Mouse (Mus musculus): ENCODE data around the gene Sgsm1. TPM values are rescaled to one million over a fixed set of nuclear protein-coding genes. Genes with fewer than 3 reads are reported as not detected.
A peak's percentile ranks its signal among the peaks of the same experiment; 100 is the strongest.

Gene Sgsm1
- total and polyA plus RNA-seq, 2 experiments from 2014 or later: 27.3 to 52.9 TPM

- 0 out of 2 replicates have a peak, but pooled peaks cover 10% of the 10 kb centered on the region for H3K36me3 ChIP-seq (ENCODE audit: insufficient read depth, low read length)
- ATAC-seq (ENCODE audit: low FRiP score): no peak
- no peaks in the 10 kb centered on the region for H3K9me3 ChIP-seq (ENCODE audit: low read length)
- no peak overlapping the region for H3K9ac ChIP-seq (replicated peaks; ENCODE audit: low read length, poor library complexity, severe bottlenecking)
- H3K27ac ChIP-seq (ENCODE audit: low read depth, low read length): no peak overlapping the region
- no peak for TF ChIP-seq CTCF (IDR thresholded peaks at IDR 0.05)
- no peak overlapping the region for H3K4me3 ChIP-seq (ENCODE audit: low read depth, low read length)
- no peak overlapping the region for H3K4me2 ChIP-seq (ENCODE audit: low read depth, low read length, poor library complexity, severe bottlenecking)
- DNase-seq (ENCODE audit: low spot score): no peak
- 58% methylated on average over 8 of the region's 8 CpGs for WGBS
- no peaks in the 10 kb centered on the region for H3K27me3 ChIP-seq (ENCODE audit: insufficient read depth, low read length)
- H3K4me1 ChIP-seq (ENCODE audit: insufficient read depth, low read length): no peaks in the 10 kb centered on the region
These were observed 17.8 kb downstream of the Sgsm1 start for GRCm38 (mm10) chr5:113292832-113293231.

- no peak for DNase-seq (ENCODE audit: low spot score)
- no peak for ATAC-seq (ENCODE audit: low FRiP score)
- Histone ChIP-seq H3K4me1 (ENCODE audit: insufficient read depth, low read length) (no peaks in the 10 kb centered on the region), H3K27ac (ENCODE audit: low read depth, low read length) (no peak overlapping the region), H3K36me3 (ENCODE audit: insufficient read depth, low read length) (0 out of 2 replicates have a peak, but pooled peaks cover 10% of the 10 kb centered on the region), H3K9ac (replicated peaks; ENCODE audit: low read length, poor library complexity, severe bottlenecking) (no peak overlapping the region), H3K27me3 (ENCODE audit: insufficient read depth, low read length) (no peaks in the 10 kb centered on the region), H3K9me3 (ENCODE audit: low read length) (no peaks in the 10 kb centered on the region), H3K4me3 (ENCODE audit: low read depth, low read length) (no peak overlapping the region), H3K4me2 (ENCODE audit: low read depth, low read length, poor library complexity, severe bottlenecking) (no peak overlapping the region)
- no peak for TF ChIP-seq CTCF (IDR thresholded peaks at IDR 0.05)
- 16% methylated on average over 8 of the region's 8 CpGs for WGBS
These were observed 18.4 kb downstream of the Sgsm1 start for GRCm38 (mm10) chr5:113292179-113292578.

DNA sequence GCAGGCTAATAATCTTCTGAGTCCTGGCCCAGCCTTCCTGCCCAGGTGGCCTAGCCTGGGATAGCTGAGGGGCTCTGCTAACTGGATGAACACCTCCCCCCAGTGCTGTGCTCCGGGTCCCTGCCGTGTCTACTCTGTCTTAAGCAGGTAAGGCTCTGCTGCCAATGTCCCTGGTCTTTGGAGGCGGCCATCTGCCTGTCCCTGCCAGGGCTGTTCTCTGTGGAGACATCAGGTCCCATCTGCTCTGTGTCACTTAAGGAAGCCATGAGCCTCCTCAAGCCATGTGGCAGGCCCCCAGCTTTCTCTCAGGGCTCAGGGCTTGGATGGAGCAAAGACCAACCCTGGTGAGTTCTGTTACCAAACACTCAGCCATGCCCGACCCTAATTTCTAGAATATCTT lies 19.5 kb downstream of the Sgsm1 start:
- no peak for ATAC-seq (ENCODE audit: low FRiP score)
- H3K9me3 ChIP-seq (ENCODE audit: low read length): no peaks in the 10 kb centered on the region

DNA sequence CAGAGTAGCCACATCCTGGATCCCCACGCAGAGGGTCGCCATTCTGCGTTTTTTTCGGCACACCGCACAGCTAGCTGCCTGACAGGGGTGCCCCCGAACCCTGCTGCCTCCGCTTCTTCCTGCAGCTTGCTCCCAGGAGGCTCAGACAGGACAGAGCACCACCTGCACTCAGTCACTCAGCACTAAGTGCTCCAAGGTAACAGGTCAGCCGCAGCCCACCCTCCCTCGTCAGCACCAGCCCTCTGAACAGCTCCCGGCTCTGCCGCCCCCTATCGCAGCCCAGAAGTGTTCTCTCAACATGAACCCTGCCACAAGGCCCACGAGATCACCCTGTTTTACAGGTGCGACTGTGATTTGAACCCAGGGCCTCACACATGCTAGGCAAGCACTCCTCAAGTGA lies 20.4 kb downstream of the Sgsm1 start:
- H3K9me3 ChIP-seq (ENCODE audit: low read length): no peaks in the 10 kb centered on the region
- DNase-seq (ENCODE audit: low spot score) (no peak), ATAC-seq (ENCODE audit: low FRiP score) (no peak)
- H3K36me3 ChIP-seq (ENCODE audit: insufficient read depth, low read length): peaks cover 16% of the 10 kb centered on the region; the same call in 1 of the 2 replicates
- no peaks in the 10 kb centered on the region for H3K4me1 ChIP-seq (ENCODE audit: insufficient read depth, low read length)
- no peak overlapping the region for H3K4me2 ChIP-seq (ENCODE audit: low read depth, low read length, poor library complexity, severe bottlenecking)
- TF ChIP-seq CTCF (IDR thresholded peaks at IDR 0.05): no peak
- no peaks in the 10 kb centered on the region for H3K27me3 ChIP-seq (ENCODE audit: insufficient read depth, low read length)
- H3K9ac ChIP-seq (replicated peaks; ENCODE audit: low read length, poor library complexity, severe bottlenecking): no peak overlapping the region
- no peak overlapping the region for H3K4me3 ChIP-seq (ENCODE audit: low read depth, low read length)
- no peak overlapping the region for H3K27ac ChIP-seq (ENCODE audit: low read depth, low read length)
- WGBS: 46% methylated on average over 14 of the region's 14 CpGs

More for the DNA sequence above, 19.5 kb downstream of the Sgsm1 start:
- Histone ChIP-seq H3K27me3 (ENCODE audit: insufficient read depth, low read length) (no peaks in the 10 kb centered on the region), H3K4me2 (ENCODE audit: low read depth, low read length, poor library complexity, severe bottlenecking) (no peak overlapping the region), H3K4me1 (ENCODE audit: insufficient read depth, low read length) (no peaks in the 10 kb centered on the region), H3K9ac (replicated peaks; ENCODE audit: low read length, poor library complexity, severe bottlenecking) (no peak overlapping the region), H3K36me3 (ENCODE audit: insufficient read depth, low read length) (0 out of 2 replicates have a peak, but pooled peaks cover 12% of the 10 kb centered on the region), H3K27ac (ENCODE audit: low read depth, low read length) (no peak overlapping the region), H3K4me3 (ENCODE audit: low read depth, low read length) (no peak overlapping the region)
- WGBS: 78% methylated on average over 4 of the region's 4 CpGs
- no peak for DNase-seq (ENCODE audit: low spot score)
- TF ChIP-seq CTCF (IDR thresholded peaks at IDR 0.05): no peak

GRCm38 (mm10) chr5:113288490-113288889 lies 22.1 kb downstream of the Sgsm1 start:
- Histone ChIP-seq H3K4me2 (ENCODE audit: low read depth, low read length, poor library complexity, severe bottlenecking) (no peak overlapping the region), H3K4me1 (ENCODE audit: insufficient read depth, low read length) (no peaks in the 10 kb centered on the region), H3K4me3 (ENCODE audit: low read depth, low read length) (no peak overlapping the region), H3K9ac (replicated peaks; ENCODE audit: low read length, poor library complexity, severe bottlenecking) (no peak overlapping the region), H3K9me3 (ENCODE audit: low read length) (no peaks in the 10 kb centered on the region), H3K27me3 (ENCODE audit: insufficient read depth, low read length) (no peaks in the 10 kb centered on the region), H3K36me3 (ENCODE audit: insufficient read depth, low read length) (peaks cover 21% of the 10 kb centered on the region; the same call in 1 of the 2 replicates), H3K27ac (ENCODE audit: low read depth, low read length) (no peak overlapping the region)
- ATAC-seq (ENCODE audit: low FRiP score): no peak
- DNase-seq (ENCODE audit: low spot score): no peak
- no peak for TF ChIP-seq CTCF (IDR thresholded peaks at IDR 0.05)
- WGBS: 57% methylated on average over 13 of the region's 13 CpGs

GRCm38 (mm10) chr5:113287762-113288161 lies 22.8 kb downstream of the Sgsm1 start:
- WGBS: 52% methylated on average over 5 of the region's 5 CpGs
- Histone ChIP-seq H3K27ac (ENCODE audit: low read depth, low read length) (no peak overlapping the region), H3K4me1 (ENCODE audit: insufficient read depth, low read length) (no peaks in the 10 kb centered on the region), H3K4me2 (ENCODE audit: low read depth, low read length, poor library complexity, severe bottlenecking) (0 out of 2 replicates have a peak overlapping the region, but pooled peaks have one; percentile 34), H3K9ac (replicated peaks; ENCODE audit: low read length, poor library complexity, severe bottlenecking) (no peak overlapping the region), H3K9me3 (ENCODE audit: low read length) (no peaks in the 10 kb centered on the region), H3K4me3 (ENCODE audit: low read depth, low read length) (no peak overlapping the region), H3K36me3 (ENCODE audit: insufficient read depth, low read length) (peaks cover 21% of the 10 kb centered on the region), H3K27me3 (ENCODE audit: insufficient read depth, low read length) (no peaks in the 10 kb centered on the region)
- no peak for TF ChIP-seq CTCF (IDR thresholded peaks at IDR 0.05)
- ATAC-seq (ENCODE audit: low FRiP score) (no peak), DNase-seq (ENCODE audit: low spot score) (no peak)
